Comparison of ENCODE assay signal across 35 mouse cellular contexts in genomic region chr10:26900426-26900825, GRCm38 (mm10).
"Had no signal": no experiment of that assay in that cellular context is flagged by ENCODE, and none has a peak within 500 bp of the region (broad histone marks: within the 10 kb centered on the region; RNA-seq: fewer than 3 reads in every experiment).

No protein-coding gene starts in this region.

- ATAC-seq: hindbrain, embryonic 16.5 days; hindbrain, postnatal 0 days; inflammation-experienced regulatory T-cells, adult 6 months; intestine, embryonic 15.5 days; intestine, embryonic 16.5 days; intestine, postnatal 0 days had no signal

- H3K4me1 ChIP-seq: heart, embryonic 12.5 days; heart, embryonic 13.5 days; heart, embryonic 15.5 days; hindbrain, embryonic 10.5 days; hindbrain, embryonic 12.5 days; hindbrain, embryonic 13.5 days; hindbrain, embryonic 15.5 days; intestine, embryonic 15.5 days; kidney, embryonic 15.5 days had no signal

- H3K9ac ChIP-seq: heart, embryonic 12.5 days; heart, embryonic 13.5 days; heart, embryonic 15.5 days; hindbrain, embryonic 12.5 days; hindbrain, embryonic 13.5 days; hindbrain, embryonic 14.5 days; hindbrain, embryonic 15.5 days; intestine, embryonic 15.5 days; kidney, embryonic 15.5 days had no signal

- H3K4me2 ChIP-seq: heart, embryonic 11.5 days; heart, embryonic 12.5 days; heart, embryonic 13.5 days; heart, embryonic 15.5 days; hindbrain, embryonic 12.5 days; hindbrain, embryonic 13.5 days; hindbrain, embryonic 14.5 days; hindbrain, embryonic 15.5 days; intestine, embryonic 15.5 days; kidney, embryonic 15.5 days had no signal

- H3K9me3 ChIP-seq: heart, embryonic 12.5 days; heart, embryonic 13.5 days; heart, embryonic 15.5 days; hindbrain, embryonic 10.5 days; hindbrain, embryonic 12.5 days; hindbrain, embryonic 13.5 days; hindbrain, embryonic 15.5 days; intestine, embryonic 15.5 days; kidney, embryonic 15.5 days had no signal

- H3K27me3 ChIP-seq: heart, embryonic 12.5 days; heart, embryonic 13.5 days; heart, embryonic 15.5 days; hindbrain, embryonic 12.5 days; hindbrain, embryonic 13.5 days; hindbrain, embryonic 15.5 days; intestine, embryonic 15.5 days; kidney, embryonic 15.5 days had no signal

- DNase-seq: heart, postnatal 10 days; heart, postnatal 14 days; heart, postnatal 36 days; heart, postnatal 4 days; kidney, adult 11 months; kidney, adult 18-20 months; kidney, adult 2 months; kidney, adult 8-10 months; kidney, adult 9 months; kidney, postnatal 10 days; kidney, postnatal 14 days; kidney, postnatal 25 days; kidney, postnatal 36 days; kidney, postnatal 4 days; layer of hippocampus, adult 9-11 months; layer of hippocampus, postnatal 36 days had no signal

- H3K36me3 ChIP-seq: heart, embryonic 12.5 days; hindbrain, embryonic 10.5 days; hindbrain, embryonic 12.5 days; hindbrain, embryonic 13.5 days; hindbrain, embryonic 15.5 days; intestine, embryonic 15.5 days; kidney, embryonic 15.5 days had no signal

- H3K4me3 ChIP-seq: heart, embryonic 12.5 days; heart, embryonic 13.5 days; heart, embryonic 15.5 days; hindbrain, embryonic 10.5 days; hindbrain, embryonic 12.5 days; hindbrain, embryonic 13.5 days; hindbrain, embryonic 15.5 days; intestine, embryonic 15.5 days; kidney, embryonic 15.5 days; layer of hippocampus, adult 2 months; left cerebral cortex, adult 2 months had no signal

- H3K27ac ChIP-seq: heart, embryonic 13.5 days; heart, embryonic 15.5 days; hindbrain, embryonic 10.5 days; hindbrain, embryonic 12.5 days; hindbrain, embryonic 13.5 days; hindbrain, embryonic 14.5 days; hindbrain, embryonic 15.5 days; hindbrain, postnatal 0 days; intestine, embryonic 15.5 days; kidney, embryonic 15.5 days; kidney, postnatal 0 days; layer of hippocampus, adult 2 months; left cerebral cortex, adult 2 months had no signal
